Mouse (Mus musculus) lung, adult 2 months (tissue): ENCODE results near the gene Ptp4a2. TPM values are rescaled to one million over a fixed set of nuclear protein-coding genes. Genes with fewer than 3 reads are reported as not detected.

Experiments used
- DNase-seq: peaks from one replicate; pipeline ENCODE4 v3.0.0; 2022
- H3K4me1 ChIP-seq: fragments of 200-500 bp; 2 replicates; pipeline ENCODE4 v1.6.1; 2011; ENCODE audit warnings: low read length; ENCODE audit not compliant: control insufficient read depth, insufficient read depth
- H3K4me3 ChIP-seq: fragments of 200-500 bp; replicated peaks from 2 replicates; pipeline ENCODE3; 2011; ENCODE audit warnings: low read depth, mild to moderate bottlenecking, control low read depth, low read length; ENCODE audit errors: extremely low read depth
- CTCF ChIP-seq: fragments of 200-500 bp; IDR thresholded peaks from 2 replicates; pipeline ENCODE4 v1.5.1; 2011; ENCODE audit warnings: mild to moderate bottlenecking, low read length, control low read depth; ENCODE audit not compliant: insufficient read depth
- POLR2A ChIP-seq: fragments of 200-500 bp; IDR thresholded peaks from 2 replicates; pipeline ENCODE4 v1.6.1; 2011; ENCODE audit warnings: low read depth, mild to moderate bottlenecking, control low read depth, low read length, borderline replicate concordance; ENCODE audit errors: extremely low read depth
- WGBS: fragments of 180-500 bp; shearing (Covaris S2); methylation state at CpG from one replicate; pipeline ENCODE4 v1.1.7; 2018; 5-methylcytosine and 5-hydroxymethylcytosine counted together
- polyA plus RNA-seq: library from polyadenylated mRNA; depleted of rRNA; stranded (reverse); fragments of >200 nt; gene quantifications from 2 replicates; pipeline ENCODE4 v1.2.3, GENCODE M21; 2012

Gene Ptp4a2
- polyA plus RNA-seq, 1 experiment = 50.2 TPM

GRCm38 (mm10) chr4:129782857-129783331, 28.1 kb upstream of the Ptp4a2 start:
- no peak for DNase-seq
- H3K4me3 ChIP-seq = no peak overlapping the region
- TF ChIP-seq CTCF (no peak), POLR2A (no peak)
- no peaks in the 10 kb centered on the region for H3K4me1 ChIP-seq
- WGBS = 60% methylated on average over 3 of the region's 3 CpGs

DNA sequence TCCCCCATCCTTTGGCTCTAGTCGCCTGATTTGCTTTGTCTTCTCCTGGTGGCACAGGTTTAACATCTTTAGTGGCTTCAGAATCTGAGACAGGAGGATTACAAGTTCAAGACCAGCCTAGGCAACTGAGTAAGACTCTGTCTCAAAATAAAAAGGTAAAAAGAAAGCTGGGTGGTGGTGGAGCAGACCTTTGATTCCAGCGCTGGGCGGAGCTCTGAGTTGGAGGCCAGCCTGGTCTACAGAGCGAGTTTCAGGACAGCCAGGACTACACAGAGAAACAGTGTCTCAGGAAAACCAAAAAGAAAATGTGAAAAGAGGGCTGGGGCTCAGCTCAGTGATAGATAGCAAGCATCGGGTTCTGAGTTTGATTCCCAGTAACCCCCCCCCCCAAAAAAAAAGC, 27.5 kb upstream of the Ptp4a2 start:
- H3K4me3 ChIP-seq = no peak overlapping the region
- H3K4me1 ChIP-seq = no peaks in the 10 kb centered on the region
- TF ChIP-seq POLR2A (no peak), CTCF (no peak)
- WGBS = 79% methylated on average over 5 of the region's 5 CpGs
- no peak for DNase-seq

DNA sequence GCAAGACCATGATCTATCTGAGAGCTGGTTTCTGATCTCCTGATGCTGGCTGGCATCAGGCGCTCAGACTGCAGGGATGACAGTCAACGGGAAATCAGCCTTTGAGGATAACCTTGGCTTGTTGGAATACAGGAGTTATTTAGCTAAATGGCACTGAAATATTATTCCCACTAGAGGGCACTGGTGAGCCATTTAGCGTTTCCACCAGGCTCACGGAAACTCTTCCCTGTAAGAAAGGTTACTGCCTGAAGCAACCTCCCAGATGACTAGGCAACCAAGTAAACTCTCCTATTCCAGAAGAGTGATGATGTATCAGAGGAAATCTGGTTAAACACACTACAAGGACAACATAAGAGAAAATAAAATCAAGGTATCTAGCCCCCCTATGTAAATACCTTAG, 25.8 kb upstream of the Ptp4a2 start:
- 3% methylated on average over 4 of the region's 4 CpGs for WGBS
- Histone ChIP-seq H3K4me1 (no peaks in the 10 kb centered on the region), H3K4me3 (no peak overlapping the region)
- DNase-seq = peak; percentile 41
- TF ChIP-seq POLR2A = no peak
- TF ChIP-seq CTCF = peak; percentile 40; the same call in 1 of the 2 replicates

DNA sequence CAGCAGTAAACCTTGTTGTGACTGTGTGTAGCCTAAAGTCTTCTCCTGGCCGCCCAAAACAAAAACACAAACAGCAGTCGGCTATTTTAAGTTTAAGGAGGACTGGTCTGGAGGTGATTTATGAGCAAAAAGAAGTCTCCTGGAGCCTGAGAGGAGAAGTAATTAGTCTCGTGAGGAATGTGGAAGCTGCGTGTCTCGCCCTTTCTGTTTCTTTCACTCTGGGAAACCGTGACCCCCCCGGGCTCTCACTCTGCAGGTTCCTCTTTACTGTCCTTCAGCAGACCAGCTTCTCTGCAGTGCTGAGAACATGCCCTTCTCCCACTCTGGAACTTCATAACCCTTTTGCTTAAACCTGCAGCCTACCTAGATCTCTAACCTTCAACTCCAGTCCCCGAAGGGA, 22.3 kb upstream of the Ptp4a2 start:
- Histone ChIP-seq H3K4me1 (0 out of 2 replicates have a peak, but pooled peaks cover under 1% of the 10 kb centered on the region), H3K4me3 (no peak overlapping the region)
- WGBS = 64% methylated on average over 8 of the region's 8 CpGs
- TF ChIP-seq CTCF (no peak), POLR2A (no peak)
- DNase-seq = no peak

GRCm38 (mm10) chr4:129789635-129790034, 21.4 kb upstream of the Ptp4a2 start:
- no peak for TF ChIP-seq POLR2A
- no peak for TF ChIP-seq CTCF
- DNase-seq = no peak
- WGBS = 91% methylated on average over 2 of the region's 2 CpGs
- 0 out of 2 replicates have a peak, but pooled peaks cover 2% of the 10 kb centered on the region for H3K4me1 ChIP-seq
- H3K4me3 ChIP-seq = no peak overlapping the region

DNA sequence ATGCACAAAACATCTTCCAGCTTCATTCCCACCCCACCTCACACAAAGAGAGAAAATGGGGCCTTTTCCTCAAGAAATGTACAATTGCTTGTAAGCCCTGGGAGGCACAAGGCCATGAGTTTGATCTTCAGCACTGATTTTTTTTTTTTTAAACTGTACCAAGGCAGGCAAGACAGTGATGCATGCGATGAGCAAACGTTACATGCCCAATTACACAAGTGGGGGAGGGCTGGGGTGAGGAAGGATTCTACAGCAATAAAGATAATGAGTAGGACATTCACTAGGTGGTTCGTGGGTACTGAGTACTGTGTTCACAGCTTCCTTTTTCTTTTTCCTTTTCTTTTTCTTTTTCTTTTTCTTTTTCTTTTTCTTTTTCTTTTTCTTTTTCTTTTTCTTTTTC, 20.5 kb upstream of the Ptp4a2 start:
- no peak for DNase-seq
- Histone ChIP-seq H3K4me3 (no peak overlapping the region), H3K4me1 (peaks cover 7% of the 10 kb centered on the region; the same call in 1 of the 2 replicates)
- 66% methylated on average over 3 of the region's 3 CpGs for WGBS
- no peak for TF ChIP-seq CTCF

DNA sequence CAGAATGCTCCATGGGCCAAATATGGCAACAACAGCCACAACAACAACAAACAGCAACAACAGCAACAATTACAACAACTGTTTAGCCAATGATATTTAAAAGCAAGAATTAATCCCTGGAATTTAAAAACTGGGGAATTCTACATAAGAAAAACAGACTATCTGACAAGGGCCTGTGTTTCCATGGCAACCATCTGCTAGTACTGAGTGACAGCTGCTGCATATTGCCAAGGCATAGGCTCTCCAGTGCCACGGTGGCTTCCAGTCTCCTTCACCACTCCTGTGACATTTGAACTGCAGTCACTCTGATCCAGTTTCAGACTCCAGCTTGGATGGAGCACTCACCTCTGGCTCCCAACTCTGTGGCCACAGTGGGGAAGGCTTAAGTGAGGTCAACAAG, 19.6 kb upstream of the Ptp4a2 start:
- WGBS = 36% methylated on average over 1 of the region's 1 CpGs
- DNase-seq = no peak
- Histone ChIP-seq H3K4me1 (peaks cover 13% of the 10 kb centered on the region; the same call in 1 of the 2 replicates), H3K4me3 (no peak overlapping the region)
- TF ChIP-seq CTCF (no peak), POLR2A (no peak)

DNA sequence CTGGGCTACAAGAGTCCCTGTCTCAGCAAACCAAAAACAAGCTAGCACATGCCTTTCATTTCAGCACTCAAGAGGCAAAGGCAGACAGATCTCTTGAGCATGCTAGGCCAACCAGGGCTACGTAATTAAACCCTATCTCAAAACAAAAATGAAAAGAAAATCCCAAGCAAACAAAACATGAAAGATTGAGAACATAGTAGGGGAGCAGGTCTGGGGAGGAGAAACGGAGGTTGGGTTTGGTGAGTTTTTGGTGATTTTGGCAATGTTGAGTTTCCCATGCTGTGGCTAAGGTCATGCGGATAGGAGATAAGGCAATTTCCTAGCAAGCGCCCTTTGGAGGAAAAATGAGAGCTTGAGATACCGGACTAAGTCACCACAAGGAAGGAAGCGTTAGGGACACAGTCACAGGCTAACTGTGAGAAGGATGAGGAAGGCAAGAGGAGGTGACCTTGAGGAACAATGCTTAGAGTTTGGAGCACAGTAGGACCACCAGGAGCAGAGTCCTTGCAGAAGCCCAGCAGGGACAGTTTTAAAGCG, 18.3 kb upstream of the Ptp4a2 start:
- 89% methylated on average over 7 of the region's 7 CpGs for WGBS
- TF ChIP-seq POLR2A (no peak), CTCF (no peak)
- Histone ChIP-seq H3K4me1 (peaks cover 13% of the 10 kb centered on the region; the same call in 1 of the 2 replicates), H3K4me3 (no peak overlapping the region)
- DNase-seq = no peak

GRCm38 (mm10) chr4:129793713-129794329, 17.2 kb upstream of the Ptp4a2 start:
- WGBS = 60% methylated on average over 5 of the region's 5 CpGs
- Histone ChIP-seq H3K4me1 (peaks cover 13% of the 10 kb centered on the region; the same call in 1 of the 2 replicates), H3K4me3 (no peak overlapping the region)
- no peak for TF ChIP-seq CTCF
- peak; percentile 33 for DNase-seq

DNA sequence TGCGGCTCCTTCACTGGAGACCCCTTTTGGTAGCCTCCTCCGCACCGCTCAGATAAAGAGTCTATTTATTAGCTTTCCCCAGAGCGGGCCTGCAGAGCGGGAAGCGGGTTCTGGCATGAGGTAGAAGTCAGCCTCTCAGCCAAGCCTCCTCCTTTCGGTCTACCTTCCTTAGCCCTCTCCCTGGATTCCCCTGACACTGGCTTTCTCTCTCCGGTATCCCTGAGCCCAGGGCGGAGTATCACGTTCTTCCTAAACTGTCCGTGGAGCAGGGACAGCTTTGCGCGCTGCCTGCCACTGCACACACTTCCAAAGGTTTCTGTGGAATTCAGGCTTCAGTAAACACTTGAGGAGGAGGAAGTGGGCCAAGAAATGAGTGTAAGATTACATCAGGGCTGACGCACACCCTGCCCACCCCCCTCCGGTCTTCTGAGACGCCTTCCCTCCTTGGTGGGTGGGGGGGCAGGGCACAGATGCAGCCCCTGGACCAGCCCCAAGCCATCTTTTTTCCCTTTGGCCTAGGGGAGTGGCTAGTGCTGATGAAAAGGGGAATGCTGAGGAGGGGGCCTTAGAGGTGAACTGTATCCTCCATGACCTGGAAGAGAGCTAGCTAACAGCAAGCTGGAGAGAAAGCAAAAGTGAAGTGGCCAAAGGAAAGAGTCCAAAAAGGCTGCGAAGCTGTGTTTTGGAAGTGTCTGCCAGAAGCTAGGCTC, 15.7 kb upstream of the Ptp4a2 start:
- peak; percentile 81 for DNase-seq
- 12% methylated on average over 17 of the region's 17 CpGs for WGBS
- Histone ChIP-seq H3K4me1 (peaks cover 13% of the 10 kb centered on the region; the same call in 1 of the 2 replicates), H3K4me3 (peak overlapping the region; percentile 44)
- no peak for TF ChIP-seq CTCF
- TF ChIP-seq POLR2A = peak; percentile 81; the same call in 1 of the 2 replicates
